Mouse (Mus musculus) embryo, embryonic 11.5 days (tissue): ENCODE data around the gene Lingo2.

Experiments
- DNase-seq: peaks from one replicate; pipeline ENCODE4 v3.0.0-alpha.2; 2012; ENCODE audit warnings: low read depth, low spot score

The Lingo2 gene

GRCm38 (mm10) chr4:36560997-36561396 is 390.6 kb downstream of the Lingo2 start:
- DNase-seq, result no peak

DNA sequence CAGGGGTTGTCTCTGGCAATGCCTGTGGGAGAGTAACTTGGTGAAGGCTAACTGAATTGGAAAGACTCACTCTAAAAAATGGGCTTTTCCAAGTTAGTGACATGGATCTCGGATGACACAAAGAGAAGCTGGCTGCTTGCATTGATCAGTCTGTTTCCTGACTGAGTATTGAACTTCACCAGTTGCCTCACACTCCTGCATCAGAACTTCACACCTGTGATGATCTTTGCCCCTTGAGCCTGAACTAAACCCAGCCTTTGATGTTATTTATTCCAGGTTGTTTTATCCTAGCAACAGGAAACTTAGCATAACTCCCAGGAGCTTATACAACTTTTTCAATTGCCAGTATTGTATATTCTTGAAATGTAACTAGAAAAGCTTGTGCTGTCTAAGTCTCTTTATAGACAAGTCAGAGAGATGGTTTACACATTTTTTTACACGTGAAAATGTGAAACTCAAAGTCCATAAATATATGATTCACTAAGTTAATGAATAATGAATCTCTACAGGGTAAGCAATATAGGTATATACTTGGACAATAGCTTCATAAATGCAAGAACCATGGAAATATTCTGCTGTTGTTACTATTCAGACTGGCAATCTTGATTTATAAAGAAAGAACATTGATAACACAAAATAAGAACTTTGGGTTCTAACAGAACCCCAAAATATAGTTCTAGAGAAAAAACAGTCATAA is 410.7 kb downstream of the Lingo2 start:
- DNase-seq, result no peak

- DNase-seq, result no peak
Measured at GRCm38 (mm10) chr4:36533895-36534294, 417.7 kb downstream of the Lingo2 start.

DNA sequence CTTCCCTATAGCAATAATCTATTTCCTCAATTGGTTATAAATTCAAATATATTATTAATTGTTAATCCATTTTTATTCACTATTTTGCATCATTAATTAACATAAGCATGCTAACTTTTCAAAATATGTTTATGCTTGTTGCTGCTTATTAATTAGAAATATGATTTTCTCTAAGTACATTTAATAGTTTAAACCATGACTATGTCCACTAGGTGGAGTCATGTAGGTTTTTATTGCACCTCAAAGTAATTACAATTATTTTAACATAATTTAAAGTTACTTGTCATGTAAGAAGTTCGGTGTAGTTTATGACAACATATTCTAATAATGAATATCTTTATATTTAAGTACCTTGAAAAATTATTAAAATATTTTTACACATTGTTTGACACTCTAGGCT is 461.3 kb downstream of the Lingo2 start:
- no peak for DNase-seq

GRCm38 (mm10) chr4:36435211-36435610 is 516.3 kb downstream of the Lingo2 start:
- no peak for DNase-seq

DNA sequence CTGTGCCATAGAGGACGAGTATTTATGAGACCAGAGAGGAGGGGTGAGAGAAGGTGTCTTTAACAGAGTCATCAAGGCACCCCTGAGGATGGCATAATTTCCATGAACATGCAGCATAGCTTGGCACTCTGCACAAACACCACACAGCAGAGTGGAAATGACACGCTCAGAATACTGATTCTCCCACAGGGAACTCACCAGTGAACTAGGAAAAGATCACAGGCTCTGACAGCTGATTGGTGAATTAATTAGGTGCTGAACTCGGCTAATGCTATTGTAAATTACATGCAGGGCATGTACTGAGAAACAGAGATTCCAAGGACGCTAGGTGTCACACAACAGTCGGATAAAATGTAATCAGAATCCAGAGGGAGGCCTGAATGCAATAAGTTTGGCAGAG is 525.4 kb downstream of the Lingo2 start:
- DNase-seq, result no peak

DNA sequence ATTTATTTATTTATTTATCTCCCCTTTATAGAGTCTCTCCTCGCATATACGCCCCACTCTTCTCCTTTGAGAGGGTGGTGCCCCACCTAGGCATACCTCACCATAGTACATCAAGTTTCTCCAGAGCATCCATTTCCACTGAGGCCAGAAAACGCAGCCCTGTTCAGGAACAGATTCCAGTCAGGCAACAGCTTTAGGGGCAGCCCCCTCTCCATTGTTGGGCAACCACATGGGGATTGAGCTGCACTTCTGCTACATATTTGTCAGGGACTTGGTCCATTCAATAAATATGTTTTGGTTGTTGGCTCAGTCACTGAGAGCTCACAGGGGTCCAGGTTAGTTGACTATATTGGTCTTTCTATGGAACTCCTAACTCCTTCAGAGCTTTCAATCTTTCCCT is 544.2 kb downstream of the Lingo2 start:
- no peak for DNase-seq

- no peak for DNase-seq
Measured at GRCm38 (mm10) chr4:36368925-36369324, 582.6 kb downstream of the Lingo2 start.

DNA sequence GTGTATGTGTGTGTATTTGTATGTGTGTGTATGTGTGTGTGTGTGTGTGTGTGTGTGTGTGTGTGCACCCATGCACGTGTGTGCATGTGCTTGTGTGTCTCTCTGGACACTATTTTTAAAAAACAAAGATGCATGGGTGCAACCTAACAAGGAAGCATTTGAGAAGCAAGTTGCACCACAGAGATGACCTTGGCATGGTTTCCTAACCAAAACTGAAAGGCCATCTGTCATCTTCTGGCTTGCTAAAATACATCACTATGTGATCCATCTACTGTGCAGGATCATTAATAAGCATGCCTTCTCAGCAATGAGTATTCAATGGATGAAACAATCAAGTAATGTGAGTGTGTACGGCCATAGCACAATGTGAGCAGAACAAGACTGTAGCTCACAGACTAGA is 597.1 kb downstream of the Lingo2 start:
- DNase-seq, result no peak

- no peak for DNase-seq
Measured at GRCm38 (mm10) chr4:36331741-36332140, 619.8 kb downstream of the Lingo2 start.

DNA sequence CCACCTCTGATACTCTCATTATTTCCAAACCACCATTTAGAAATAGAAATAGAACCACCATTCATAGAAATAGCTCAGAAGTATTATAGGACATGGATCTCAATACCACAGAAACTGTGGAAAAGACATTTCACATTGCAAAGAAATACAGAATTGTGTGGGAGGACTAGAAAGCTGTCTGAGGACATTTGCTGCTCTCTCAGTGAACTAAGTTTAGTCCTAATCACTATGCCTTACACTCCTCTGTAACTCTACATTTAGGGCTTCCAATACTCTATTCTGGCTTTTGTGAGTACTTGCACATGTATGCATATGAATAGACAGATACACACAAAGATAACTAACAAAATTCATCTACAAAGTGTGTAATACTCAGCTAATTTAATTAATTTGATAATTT is 625.9 kb downstream of the Lingo2 start:
- DNase-seq, result no peak

- no peak for DNase-seq
Measured at GRCm38 (mm10) chr4:36313067-36313466, 638.5 kb downstream of the Lingo2 start.

- DNase-seq, result no peak
Measured at GRCm38 (mm10) chr4:36311431-36311830, 640.1 kb downstream of the Lingo2 start.

DNA sequence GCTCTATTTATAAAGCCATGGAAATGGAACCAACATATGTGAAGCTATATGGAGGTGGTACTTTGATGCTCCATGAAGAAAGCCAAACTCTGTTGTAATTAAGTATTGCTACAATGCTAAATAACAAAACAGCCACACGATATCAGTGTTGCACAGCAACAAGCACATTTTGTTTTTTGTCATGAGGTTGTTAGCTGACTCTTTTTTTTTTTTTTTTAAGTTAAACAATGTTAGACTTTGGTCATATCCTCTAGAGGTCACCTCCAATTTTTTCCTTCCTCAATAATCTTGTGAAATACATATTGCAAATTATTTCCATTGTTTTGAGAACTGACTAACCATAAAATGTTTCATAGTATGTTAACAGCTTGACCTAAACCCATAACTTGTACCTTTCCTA is 646.3 kb downstream of the Lingo2 start:
- DNase-seq, result no peak

- no peak for DNase-seq
Measured at GRCm38 (mm10) chr4:36289701-36290053, 661.9 kb downstream of the Lingo2 start.

GRCm38 (mm10) chr4:36288813-36289700 is 662.5 kb downstream of the Lingo2 start:
- DNase-seq, result peak; percentile 30

DNA sequence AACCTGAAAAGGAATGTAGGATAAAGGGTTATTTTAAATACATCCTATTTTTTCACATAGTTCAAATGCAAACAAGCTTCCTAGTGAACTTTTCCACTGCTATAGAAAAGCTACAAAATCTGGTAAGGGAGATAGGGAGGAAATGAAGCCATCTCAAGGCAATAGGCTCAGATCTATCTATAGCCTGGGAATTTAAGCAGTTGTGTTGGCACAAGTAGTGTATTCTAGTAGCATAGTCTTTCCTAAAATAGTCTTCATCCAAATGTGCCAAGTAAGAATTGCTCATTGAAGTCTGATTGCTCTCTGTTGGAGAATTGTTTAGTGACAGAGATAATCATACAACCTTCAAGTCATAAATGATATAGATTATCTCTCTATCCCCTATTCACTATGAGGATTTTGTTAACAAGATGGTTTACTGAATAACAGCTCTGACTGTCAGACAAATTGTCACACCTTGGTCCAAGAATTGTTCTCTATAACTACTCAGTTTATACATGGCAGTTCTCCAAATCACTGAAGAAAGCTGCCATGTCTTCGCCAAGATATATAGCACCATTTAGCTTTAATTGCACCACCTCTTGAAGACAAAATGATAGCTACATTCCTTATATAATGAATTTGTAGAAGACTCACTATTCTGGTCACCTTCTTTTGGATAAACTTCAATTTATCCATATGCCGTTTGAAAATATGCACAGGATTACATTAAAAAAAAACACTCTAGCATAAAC is 688.9 kb downstream of the Lingo2 start:
- DNase-seq, result no peak

DNA sequence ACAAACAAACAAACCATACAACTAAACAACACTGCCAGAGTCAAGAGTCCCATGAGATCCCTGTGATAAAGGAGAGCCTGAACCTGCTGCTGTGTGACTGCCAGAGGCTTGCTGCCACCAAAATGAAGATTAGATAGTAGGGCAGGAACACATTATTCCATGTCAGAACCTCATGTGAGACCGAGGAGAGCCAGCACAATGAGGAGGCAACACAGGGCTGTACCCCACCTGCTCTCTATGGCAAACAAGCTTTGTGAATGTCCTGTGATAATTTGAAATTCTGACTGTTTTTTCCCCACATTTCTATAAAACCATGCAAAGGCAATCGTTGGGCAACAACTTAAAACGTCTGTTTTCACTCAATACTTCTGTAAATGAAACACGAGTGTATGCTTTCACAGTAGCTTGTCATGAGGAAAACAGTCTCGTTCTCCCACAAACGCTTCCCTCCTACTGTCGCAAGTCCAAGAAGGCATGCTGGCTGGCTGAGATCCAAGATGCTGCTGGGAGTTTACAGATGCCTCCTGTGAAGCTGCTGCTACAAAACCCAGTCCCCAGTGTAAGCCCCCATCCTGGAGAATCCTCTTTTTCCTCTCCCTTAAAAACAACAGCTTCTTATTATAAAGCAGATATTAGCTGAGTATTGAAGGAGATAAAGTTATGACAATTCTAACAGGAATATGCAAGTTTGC is 765.2 kb downstream of the Lingo2 start:
- no peak for DNase-seq

DNA sequence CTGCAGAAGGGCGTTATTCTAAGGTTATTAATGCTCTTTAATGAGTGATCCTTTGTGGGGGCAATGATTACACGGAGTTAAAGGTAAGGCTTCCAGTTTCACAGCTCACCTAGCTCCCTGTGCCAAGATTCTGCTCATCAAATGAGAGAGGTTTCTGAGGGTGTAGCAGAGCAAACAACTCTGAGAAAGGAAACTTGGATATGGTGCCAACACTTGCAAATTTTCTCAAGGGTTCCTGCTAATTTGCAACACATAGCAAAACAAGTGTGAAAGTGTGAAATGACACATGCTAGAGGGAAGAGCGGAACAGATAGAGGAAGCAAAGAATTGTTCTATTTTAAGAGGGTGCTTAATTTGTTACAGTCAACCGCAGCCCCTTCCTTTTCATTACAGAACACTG is 767.9 kb downstream of the Lingo2 start:
- DNase-seq, result no peak

DNA sequence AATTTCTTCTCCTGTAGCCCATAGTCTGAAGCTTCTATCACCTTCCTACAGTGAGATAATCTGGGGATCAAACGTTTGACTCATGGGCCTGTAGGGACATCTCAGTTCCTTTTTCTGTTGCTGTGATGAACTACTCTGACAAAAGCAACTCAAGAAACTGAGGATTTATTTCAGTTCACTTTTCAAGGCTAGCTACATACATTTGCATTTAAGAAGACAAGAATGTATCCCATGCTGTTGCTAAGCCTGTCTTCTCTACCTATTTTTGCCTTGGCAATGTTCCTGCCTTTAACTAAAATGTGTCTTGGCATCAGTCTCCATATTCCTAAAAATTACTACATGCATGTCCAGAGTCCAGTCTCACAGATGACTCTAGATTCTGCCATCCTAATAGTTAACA is 781.4 kb downstream of the Lingo2 start:
- no peak for DNase-seq

- DNase-seq, result no peak
Measured at GRCm38 (mm10) chr4:36131341-36131740, 820.2 kb downstream of the Lingo2 start.

DNA sequence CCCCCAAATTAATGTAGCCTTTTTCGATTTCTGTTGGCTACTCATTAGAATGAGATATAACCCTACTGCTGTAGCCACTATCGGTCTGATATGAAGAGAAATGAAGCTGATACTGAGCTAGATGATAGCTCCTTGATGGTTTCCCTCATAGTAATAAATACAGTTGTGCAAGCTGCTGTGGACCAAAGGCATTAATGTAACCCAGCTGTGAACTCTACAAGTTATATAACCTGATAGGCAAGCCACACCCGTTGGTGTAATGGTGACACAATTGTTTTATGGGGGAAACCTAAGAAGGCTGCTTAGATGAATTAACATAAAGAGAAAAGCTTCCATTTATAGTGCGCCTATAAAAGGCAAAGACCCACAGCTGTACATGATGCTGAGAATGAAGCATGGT is 856.1 kb downstream of the Lingo2 start:
- DNase-seq, result no peak
